Mouse (Mus musculus) cerebellum, postnatal 25 days (tissue): ENCODE results near the gene Mamdc2.

Experiments
- DNase-seq, 2 experiments: peaks; one replicate each; pipeline ENCODE4 v3.0.0; 2021; ENCODE audit warnings: mixed read lengths in 2 of 2

The Mamdc2 gene

DNA sequence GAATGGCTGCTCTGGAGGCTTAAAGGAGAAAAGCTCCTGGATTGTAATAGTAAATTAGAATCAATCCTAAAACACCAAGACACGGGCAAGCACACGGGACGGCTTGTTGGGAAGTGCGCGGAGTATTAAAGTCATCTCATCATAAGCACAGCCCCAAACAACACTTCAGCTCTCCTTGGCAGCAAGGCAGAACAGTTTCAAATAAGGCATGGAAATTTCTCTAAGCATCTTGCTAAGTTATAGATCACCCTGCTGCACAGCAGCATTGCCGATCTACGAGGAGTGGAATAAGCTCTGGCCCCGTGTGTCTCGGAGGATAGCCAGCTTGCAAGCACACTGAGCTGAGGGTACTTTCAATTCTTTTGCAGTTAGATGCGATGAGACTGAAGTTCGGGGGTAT, 13.8 kb downstream of the Mamdc2 start:
- no peak for DNase-seq

DNA sequence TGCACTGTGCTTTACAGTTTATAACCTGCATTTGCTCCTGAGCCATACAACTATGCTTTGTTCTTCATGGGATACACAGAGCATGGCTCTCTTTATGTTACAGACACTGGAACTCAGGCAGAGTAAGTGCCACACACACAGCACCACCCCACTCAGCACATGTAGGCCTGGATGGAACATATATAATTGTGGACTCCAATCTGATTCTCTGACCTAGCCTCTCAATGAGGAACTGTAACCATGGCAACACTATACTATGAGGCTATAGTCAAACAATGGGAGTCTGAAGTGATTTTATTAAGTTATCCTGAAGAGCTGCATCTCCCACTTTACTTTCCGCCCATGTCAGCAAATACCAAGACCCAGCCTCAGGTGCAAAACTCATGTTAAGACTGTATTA, 30.6 kb downstream of the Mamdc2 start:
- no peak for DNase-seq

DNA sequence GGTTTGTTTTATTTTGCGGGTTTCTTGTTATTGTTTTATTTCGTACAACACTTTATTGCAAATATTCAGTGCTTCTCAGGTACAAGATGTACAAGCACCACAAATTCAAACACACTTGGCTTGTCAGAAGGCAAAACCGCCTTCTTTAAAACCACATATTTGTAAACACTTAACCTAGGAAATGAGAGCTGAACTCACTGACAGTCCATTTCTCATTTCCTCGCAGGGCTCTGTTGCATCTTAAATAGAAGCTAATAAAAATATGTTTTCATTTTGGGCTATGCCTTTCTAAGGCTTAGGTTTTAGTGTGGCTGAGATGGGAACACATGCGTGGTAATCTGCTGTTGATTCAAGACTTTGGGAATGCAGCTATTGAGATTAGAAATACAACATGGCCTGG, 37.4 kb downstream of the Mamdc2 start:
- no peak for DNase-seq

GRCm38 (mm10) chr19:23410328-23410727, 37.9 kb downstream of the Mamdc2 start:
- DNase-seq = no peak

DNA sequence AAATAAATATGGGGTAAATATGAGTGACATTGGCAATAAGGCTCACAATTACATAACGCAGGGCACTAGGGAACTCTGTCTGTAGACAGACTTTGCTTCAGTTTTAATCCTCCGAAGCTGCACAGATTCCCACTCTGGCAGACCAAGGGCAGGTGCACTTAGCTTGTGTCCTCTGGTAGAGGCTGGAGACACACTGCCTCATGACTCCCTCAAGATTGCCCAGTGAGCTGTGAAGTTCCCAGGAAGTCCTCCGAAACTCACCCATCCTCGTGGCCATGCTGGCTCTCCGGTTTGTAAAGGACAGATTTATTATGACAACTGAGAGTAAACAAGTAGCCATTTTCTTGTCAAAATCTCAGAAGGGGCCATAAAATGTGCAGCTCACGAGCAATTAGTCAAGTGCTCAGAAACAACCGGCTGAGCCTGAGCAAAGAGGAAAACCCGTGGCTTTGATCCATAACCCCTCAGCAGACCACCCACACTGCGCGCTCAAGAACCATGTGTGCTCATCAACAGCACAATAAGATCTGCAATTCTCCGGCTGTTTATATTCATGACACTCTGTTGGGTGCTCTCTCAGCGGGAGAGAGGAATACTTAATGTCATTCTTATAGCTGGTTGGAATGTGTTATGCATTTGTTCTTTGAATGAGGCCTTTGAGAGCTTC, 46.6 kb downstream of the Mamdc2 start:
- no peak for DNase-seq

- DNase-seq = peak in 1 of 2 experiments; percentile 33
Observed at GRCm38 (mm10) chr19:23400485-23400884, 47.8 kb downstream of the Mamdc2 start.

DNA sequence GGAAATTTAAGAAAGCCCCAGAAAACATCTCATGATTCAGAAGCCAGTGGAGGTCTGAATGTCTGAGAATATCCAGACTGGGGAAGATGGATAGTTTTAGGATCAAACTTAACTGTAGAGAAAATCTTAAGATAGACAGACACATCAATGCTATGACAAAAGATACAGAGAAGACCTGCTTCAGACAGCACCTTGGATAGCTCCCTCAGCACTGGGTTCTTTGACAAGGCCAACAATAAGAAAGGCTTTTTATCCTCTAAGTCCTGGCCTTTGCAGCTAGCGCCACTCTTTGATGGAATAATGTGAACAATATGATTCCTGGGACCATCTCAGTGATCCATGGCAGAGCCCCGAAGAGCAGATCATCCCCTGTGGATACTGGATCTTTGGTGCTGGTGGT, 52.3 kb downstream of the Mamdc2 start:
- DNase-seq = no peak

GRCm38 (mm10) chr19:23394597-23394996, 53.6 kb downstream of the Mamdc2 start:
- DNase-seq = no peak

DNA sequence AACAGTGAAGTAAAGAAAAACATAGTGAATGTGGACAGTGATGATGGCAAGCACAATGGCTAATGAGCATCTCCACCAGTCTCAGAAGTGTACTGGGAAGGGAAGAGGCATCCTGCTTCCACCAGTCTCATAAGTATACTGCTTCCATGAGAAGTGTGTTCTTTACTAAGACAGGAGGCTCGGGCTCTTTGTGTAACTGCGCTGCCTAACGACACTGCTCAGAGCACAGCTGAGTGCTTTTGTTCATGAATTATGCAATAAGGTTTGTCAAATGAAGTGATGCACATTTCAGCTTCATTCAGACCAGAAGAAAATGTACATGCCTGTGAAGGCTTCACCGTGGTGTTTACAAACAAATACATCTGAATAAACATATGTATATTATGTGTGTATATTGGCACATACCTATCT, 59.4 kb downstream of the Mamdc2 start:
- no peak for DNase-seq

- no peak for DNase-seq
Observed at GRCm38 (mm10) chr19:23388083-23388861, 60.0 kb downstream of the Mamdc2 start.

- DNase-seq = no peak
Observed at GRCm38 (mm10) chr19:23382396-23382795, 65.8 kb downstream of the Mamdc2 start.

- no peak for DNase-seq
Observed at GRCm38 (mm10) chr19:23380968-23381367, 67.3 kb downstream of the Mamdc2 start.

DNA sequence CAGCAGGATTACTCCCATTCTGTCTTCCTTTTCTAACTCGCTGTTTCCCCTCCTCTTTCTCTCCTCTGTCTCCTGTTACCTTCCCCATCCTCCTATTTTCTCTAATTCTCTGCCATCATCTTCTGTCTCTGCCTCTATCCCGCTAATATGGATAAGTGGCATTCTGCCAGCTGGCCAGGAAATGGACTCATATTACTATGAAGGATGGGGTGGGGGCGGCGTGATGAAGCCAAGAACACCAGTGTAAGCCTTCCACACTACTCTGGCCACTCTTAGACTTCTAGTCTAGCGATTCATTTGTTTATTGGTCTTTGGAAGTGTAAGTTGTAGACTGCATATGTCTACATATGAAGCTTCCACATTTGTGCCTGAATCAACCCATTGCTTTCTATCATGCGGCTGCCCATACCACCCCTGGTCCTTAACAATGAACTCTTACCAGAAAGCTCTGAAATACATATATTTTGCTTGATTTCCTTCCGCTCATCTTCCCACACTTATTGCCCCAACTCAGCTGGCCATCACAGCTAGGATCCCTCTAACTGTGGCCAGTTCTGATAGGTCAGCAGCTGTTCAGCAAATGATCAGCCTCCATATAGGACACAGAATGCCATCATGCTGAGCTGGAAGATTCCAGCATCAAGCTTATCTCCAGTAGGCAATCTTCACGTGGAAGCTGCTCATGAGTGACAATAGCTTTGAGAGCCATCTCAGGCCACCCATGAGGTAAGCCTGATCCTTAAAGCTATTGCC, 68.3 kb downstream of the Mamdc2 start:
- peak in 1 of 2 experiments; percentile 44 for DNase-seq

GRCm38 (mm10) chr19:23376536-23377201, 71.6 kb downstream of the Mamdc2 start:
- DNase-seq = no peak

- DNase-seq = peak; percentile 93 to 94
Observed at GRCm38 (mm10) chr19:23374941-23375656, 73.1 kb downstream of the Mamdc2 start.

GRCm38 (mm10) chr19:23373728-23374127, 74.5 kb downstream of the Mamdc2 start:
- DNase-seq = no peak

DNA sequence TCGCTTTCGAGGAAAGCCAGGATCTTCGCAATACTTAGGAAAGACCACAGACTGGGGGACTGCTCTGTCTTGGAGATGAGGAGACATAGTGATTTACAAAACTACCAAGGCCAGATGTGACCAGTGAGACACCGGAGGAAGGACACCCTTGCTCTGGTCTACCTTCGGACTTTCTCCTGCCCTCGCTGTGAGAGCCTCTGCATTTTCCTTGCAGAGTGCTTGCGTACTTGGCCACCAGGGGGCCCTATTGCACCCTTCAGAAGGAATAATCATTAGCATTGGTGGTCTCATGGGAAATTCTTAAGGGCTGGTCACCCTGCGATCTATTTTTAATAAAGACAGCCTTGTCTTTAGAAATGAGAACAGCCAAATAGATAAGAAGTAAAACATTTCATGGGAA, 75.0 kb downstream of the Mamdc2 start:
- DNase-seq = peak; percentile 69 to 84

DNA sequence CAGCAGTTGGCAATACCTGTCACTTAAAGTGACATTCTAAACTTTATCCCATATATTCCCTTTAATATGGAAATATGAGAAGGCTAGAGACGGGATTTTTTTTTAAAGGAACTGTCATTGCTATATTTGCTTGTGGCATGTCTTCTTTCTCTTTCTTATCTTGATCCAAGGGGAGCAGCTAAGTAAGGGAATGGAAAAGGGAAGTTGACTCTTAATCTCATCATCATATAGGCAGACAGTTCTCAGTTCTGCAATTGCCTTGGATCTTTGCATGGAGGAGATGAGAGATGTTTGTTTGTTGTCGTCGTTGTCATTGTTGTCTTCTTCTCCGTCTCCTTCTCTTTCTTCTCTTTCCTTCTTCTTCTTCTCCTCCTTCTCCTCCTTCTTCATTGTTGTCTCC, 79.0 kb downstream of the Mamdc2 start:
- no peak for DNase-seq

- DNase-seq = peak in 1 of 2 experiments; percentile 33
Observed at GRCm38 (mm10) chr19:23362006-23362405, 86.2 kb downstream of the Mamdc2 start.

DNA sequence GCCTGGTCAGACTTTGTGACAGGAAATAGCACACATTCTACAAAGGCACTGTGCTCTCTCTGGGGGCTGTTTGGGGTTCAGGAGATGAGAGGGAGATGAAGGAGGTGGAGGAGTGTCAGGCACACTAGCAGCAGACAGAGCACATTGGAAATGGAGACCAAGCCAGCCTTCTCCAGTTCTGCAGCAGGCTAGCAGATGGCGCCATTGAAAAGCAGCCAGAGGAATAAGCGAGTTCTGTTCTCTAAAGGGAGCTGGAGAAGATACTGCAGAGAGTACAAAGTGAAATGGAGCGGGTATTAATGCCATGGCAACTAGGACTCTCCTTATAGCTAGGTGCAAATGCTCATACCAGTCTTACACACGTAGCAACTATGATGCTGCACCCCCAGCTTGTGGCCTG, 87.1 kb downstream of the Mamdc2 start:
- peak; percentile 85 to 88 for DNase-seq

DNA sequence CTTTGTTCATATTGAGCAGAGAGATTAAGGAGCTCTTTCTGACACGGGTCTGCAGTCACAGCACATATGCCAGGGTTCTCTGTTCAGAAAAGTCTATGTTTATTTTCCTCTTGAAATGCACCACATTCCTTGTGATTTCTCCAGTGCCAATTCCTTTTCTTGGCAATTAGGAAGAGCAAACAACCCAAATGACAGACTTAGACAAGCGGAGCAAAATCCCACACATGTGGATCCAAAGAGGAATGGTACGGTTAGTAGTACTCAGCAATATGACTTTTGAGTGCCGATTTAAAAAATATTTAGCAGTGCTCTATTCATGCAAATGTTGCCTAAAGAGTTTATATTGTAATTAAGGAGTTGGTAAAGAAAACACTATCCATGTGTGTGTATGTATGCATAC, 87.7 kb downstream of the Mamdc2 start:
- no peak for DNase-seq

GRCm38 (mm10) chr19:23357253-23357652, 91.0 kb downstream of the Mamdc2 start:
- no peak for DNase-seq
